Mouse (Mus musculus) limb, embryonic 11.5 days (tissue): Measurements from ENCODE around the gene Actr5. TPM values are rescaled to one million over a fixed set of nuclear protein-coding genes. Genes with fewer than 3 reads are reported as not detected.

Experiments used
- ATAC-seq: fragments of 200-750 bp; cut with Nextera tagmentation; 2 replicates; pipeline ENCODE4 v1.8.0; 2017; ENCODE audit warnings: low read depth; ENCODE audit not compliant: insufficient number of reproducible peaks, low FRiP score, low TSS enrichment
- DNase-seq: peaks from one replicate; pipeline ENCODE4 v3.0.0-alpha.2; 2015; ENCODE audit warnings: low spot score
- H3K27ac ChIP-seq: fragments of 300-500 bp; sonication (generic); replicated peaks from 2 replicates; pipeline ENCODE4 v1.5.1; 2014; ENCODE audit warnings: low read depth, mild to moderate bottlenecking, low read length
- H3K27me3 ChIP-seq: fragments of 300-500 bp; sonication (generic); 2 replicates; pipeline ENCODE4 v1.6.1; 2014; ENCODE audit warnings: mild to moderate bottlenecking, low read length, mixed read lengths; ENCODE audit not compliant: control insufficient read depth, insufficient read depth
- H3K36me3 ChIP-seq: fragments of 300-500 bp; sonication (generic); 2 replicates; pipeline ENCODE4 v1.6.1; 2014; ENCODE audit warnings: mild to moderate bottlenecking, low read length, moderate library complexity, mixed read lengths; ENCODE audit not compliant: control insufficient read depth, insufficient read depth
- H3K4me1 ChIP-seq: fragments of 300-500 bp; sonication (generic); 2 replicates; pipeline ENCODE4 v1.6.1; 2014; ENCODE audit warnings: low read length, mixed read lengths; ENCODE audit not compliant: control insufficient read depth, insufficient read depth
- H3K4me2 ChIP-seq: fragments of 300-500 bp; sonication (generic); 2 replicates; pipeline ENCODE4 v1.6.1; 2014; ENCODE audit warnings: low read depth, mild to moderate bottlenecking, moderate library complexity; ENCODE audit not compliant: severe bottlenecking
- H3K4me3 ChIP-seq: fragments of 300-500 bp; sonication (generic); 2 replicates; pipeline ENCODE4 v1.5.1; 2014; ENCODE audit warnings: low read depth, low read length
- H3K9ac ChIP-seq: fragments of 300-500 bp; sonication (generic); 2 replicates; pipeline ENCODE4 v1.6.1; 2014; ENCODE audit warnings: mild to moderate bottlenecking, low read length
- H3K9me3 ChIP-seq: fragments of 300-500 bp; sonication (generic); 2 replicates; pipeline ENCODE4 v1.6.1; 2016; ENCODE audit warnings: low read length; ENCODE audit not compliant: control insufficient read depth
- WGBS: fragments of 180-500 bp; shearing (Covaris S2); extraction: QIAGEN DNeasy Blood & Tissue Kit; methylation state at CpG from one replicate; pipeline ENCODE4 v1.1.7; 2014; 5-methylcytosine and 5-hydroxymethylcytosine counted together
- microRNA counts: library from miRNA; unstranded; fragments of <30 nt; microRNA quantifications from one replicate; lab custom pipeline; 2016
- microRNA-seq: library from miRNA; unstranded; fragments of <30 nt; microRNA quantifications from one replicate; pipeline ENCODE4, GENCODE M21; 2016
- polyA plus RNA-seq: library from polyadenylated mRNA; unstranded; fragments of >200 nt; fragmentation: Nextera tagmentation; extraction: Ambion mirVana; gene quantifications from 2 replicates; pipeline ENCODE4 v1.2.1, GENCODE M21; 2014

Gene Actr5
- polyA plus RNA-seq, 1 experiment from 2014 or later: 16.4 TPM

- Histone ChIP-seq H3K9ac (no peak overlapping the region), H3K4me3 (no peak overlapping the region), H3K36me3 (no peaks in the 10 kb centered on the region), H3K4me2 (no peak overlapping the region), H3K27me3 (no peaks in the 10 kb centered on the region), H3K4me1 (peaks cover 3% of the 10 kb centered on the region; the same call in 1 of the 2 replicates), H3K27ac (no peak overlapping the region; the same call in 1 of the 2 replicates), H3K9me3 (no peaks in the 10 kb centered on the region)
- DNase-seq (no peak), ATAC-seq (no peak)
- 53% methylated on average over 11 of the region's 11 CpGs for WGBS
Measured at GRCm38 (mm10) chr2:158682344-158683037, 57.8 kb downstream of the Actr5 start.

DNA sequence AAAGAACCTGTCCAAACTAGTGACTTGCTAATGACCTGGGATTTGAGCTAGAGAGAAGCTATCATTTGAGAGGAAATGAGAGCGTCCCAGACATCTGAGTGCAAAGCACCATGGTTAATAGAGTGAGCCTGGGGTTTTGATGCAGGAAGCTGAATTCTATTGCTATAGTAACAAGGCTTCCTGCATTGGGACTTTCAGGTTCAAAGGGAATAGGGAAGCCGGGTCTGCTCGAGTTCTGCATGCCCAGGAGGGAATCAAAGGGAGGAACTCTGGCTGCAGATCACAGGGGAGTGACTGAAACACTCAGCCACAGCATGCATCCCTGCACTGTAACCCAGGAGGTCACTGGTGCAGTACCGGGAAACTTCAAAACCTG, 58.3 kb downstream of the Actr5 start:
- Histone ChIP-seq H3K4me2 (no peak overlapping the region), H3K9me3 (no peaks in the 10 kb centered on the region), H3K36me3 (no peaks in the 10 kb centered on the region), H3K27ac (no peak overlapping the region), H3K27me3 (no peaks in the 10 kb centered on the region), H3K4me3 (no peak overlapping the region), H3K9ac (no peak overlapping the region), H3K4me1 (peaks cover 3% of the 10 kb centered on the region; the same call in 1 of the 2 replicates)
- peak; percentile 38 for DNase-seq
- 8% methylated on average over 4 of the region's 4 CpGs for WGBS
- no peak for ATAC-seq

DNA sequence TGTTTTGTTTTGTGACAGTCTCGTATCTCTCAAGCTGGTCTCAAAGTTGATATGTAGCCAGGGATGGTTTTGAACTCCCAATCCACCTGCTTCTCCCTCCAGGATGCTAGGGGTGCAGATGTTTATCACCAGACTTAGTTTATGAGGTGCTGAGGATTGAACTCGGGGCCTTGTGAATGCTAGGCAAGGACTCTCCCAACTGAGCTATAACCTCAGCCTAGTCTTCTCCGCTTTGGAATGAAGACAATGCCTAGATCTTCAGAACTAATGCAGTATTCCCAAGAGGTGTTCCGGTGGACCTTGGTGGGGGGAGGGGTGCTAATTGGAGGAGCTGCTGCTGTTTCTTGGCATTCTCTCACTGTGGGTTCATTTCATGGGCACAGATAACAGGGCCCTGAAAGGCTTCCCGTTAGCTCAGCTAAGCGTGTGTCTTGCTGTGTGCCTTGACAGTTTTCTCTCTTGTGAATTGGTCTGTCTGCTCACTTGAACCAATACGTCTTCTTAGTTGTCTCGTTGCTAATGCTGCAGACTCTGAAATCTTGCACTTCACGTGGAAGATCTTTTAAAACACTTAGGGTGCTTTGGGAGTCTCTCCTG, 59.7 kb downstream of the Actr5 start:
- Histone ChIP-seq H3K4me1 (peaks cover 3% of the 10 kb centered on the region; the same call in 1 of the 2 replicates), H3K4me2 (no peak overlapping the region), H3K9ac (no peak overlapping the region), H3K36me3 (no peaks in the 10 kb centered on the region), H3K9me3 (no peaks in the 10 kb centered on the region), H3K27ac (no peak overlapping the region), H3K27me3 (no peaks in the 10 kb centered on the region), H3K4me3 (no peak overlapping the region)
- ATAC-seq: no peak
- no peak for DNase-seq
- 59% methylated on average over 9 of the region's 9 CpGs for WGBS

DNA sequence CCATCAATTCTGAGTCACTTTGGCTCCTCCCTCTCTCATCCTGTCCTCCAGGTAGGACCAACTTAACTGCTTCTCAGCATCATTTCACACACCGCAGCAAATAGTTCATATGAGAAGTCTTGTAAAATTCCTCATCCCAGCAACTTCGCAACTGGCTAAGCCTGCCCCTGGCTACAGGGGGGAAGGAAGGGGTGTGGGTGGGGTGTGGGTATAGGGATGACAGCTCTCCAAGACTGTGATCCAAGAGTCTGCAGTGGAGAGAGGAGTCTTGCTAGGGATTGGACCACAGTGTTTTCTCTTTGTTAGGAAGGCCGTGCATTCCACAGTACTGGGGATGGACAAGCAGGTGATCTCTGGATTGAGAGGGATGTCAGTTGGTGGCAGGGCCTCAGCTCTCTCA, 60.2 kb downstream of the Actr5 start:
- no peak overlapping the region for H3K9ac ChIP-seq
- H3K4me1 ChIP-seq: peaks cover 8% of the 10 kb centered on the region; the same call in 1 of the 2 replicates
- 85% methylated on average over 3 of the region's 3 CpGs for WGBS
- H3K27ac ChIP-seq: no peak overlapping the region
- no peaks in the 10 kb centered on the region for H3K36me3 ChIP-seq
- no peaks in the 10 kb centered on the region for H3K27me3 ChIP-seq
- DNase-seq: no peak
- no peak overlapping the region for H3K4me3 ChIP-seq
- H3K9me3 ChIP-seq: no peaks in the 10 kb centered on the region
- H3K4me2 ChIP-seq: no peak overlapping the region
- ATAC-seq: no peak

DNA sequence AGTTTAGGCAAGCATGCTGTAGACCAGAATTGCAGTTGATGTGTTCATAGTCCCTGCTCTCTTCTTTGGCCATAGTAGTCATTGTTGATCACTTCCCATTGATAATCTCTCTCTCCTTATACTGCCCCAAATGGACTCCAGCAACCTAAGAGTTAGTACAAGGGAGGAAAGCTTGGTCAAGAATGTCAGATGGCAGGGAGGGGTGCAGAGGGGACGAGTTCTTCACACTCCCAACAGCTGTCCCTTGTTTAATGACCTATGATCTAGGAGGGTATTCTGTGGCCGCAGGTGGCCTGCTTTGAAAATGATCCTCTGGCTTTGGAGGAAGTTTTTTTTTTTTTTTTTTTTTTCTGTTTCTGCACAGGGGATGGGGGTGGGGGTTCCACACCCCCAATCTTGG, 61.7 kb downstream of the Actr5 start:
- whole genome bisulfite sequencing: 38% methylated on average over 2 of the region's 2 CpGs
- Histone ChIP-seq H3K36me3 (no peaks in the 10 kb centered on the region), H3K4me1 (peaks cover 9% of the 10 kb centered on the region; the same call in 1 of the 2 replicates)

GRCm38 (mm10) chr2:158687804-158688241, 63.1 kb downstream of the Actr5 start:
- H3K27me3 ChIP-seq: no peaks in the 10 kb centered on the region
- no peaks in the 10 kb centered on the region for H3K9me3 ChIP-seq
- 75% methylated on average over 25 of the region's 25 CpGs for WGBS
- peaks cover 9% of the 10 kb centered on the region; the same call in 1 of the 2 replicates for H3K4me1 ChIP-seq
- DNase-seq: no peak
- H3K4me2 ChIP-seq: no peak overlapping the region
- no peak for ATAC-seq
- no peak overlapping the region for H3K27ac ChIP-seq
- H3K4me3 ChIP-seq: no peak overlapping the region
- no peak overlapping the region for H3K9ac ChIP-seq
- no peaks in the 10 kb centered on the region for H3K36me3 ChIP-seq

More for the DNA sequence above, 61.7 kb downstream of the Actr5 start:
- no peak overlapping the region for H3K27ac ChIP-seq
- no peak overlapping the region for H3K4me3 ChIP-seq
- no peaks in the 10 kb centered on the region for H3K27me3 ChIP-seq
- no peak for DNase-seq
- H3K4me2 ChIP-seq: no peak overlapping the region
- ATAC-seq: no peak
- no peaks in the 10 kb centered on the region for H3K9me3 ChIP-seq
- no peak overlapping the region for H3K9ac ChIP-seq

MicroRNAs within 50 kb of the gene (microRNA counts, 519-probe panel; counts per million panel counts)
- microRNA mmu-miR-3474 (lab: Ali Mortazavi, UCI): not detected

Small RNA genes lying within 50 kb of the gene (microRNA-seq; reads per million reads assigned to microRNA genes)
- gene Mir3474: 1.8 reads per million

Other genes with a start within 250 kb of the Actr5 start
- 4.0 and 4.7 TPM in 2 replicates for gene Snhg11, start 249.2 kb upstream of the Actr5 start, polyA plus RNA-seq
- 19.3 and 21.6 TPM in 2 replicates for gene Ralgapb, start 215.0 kb upstream of the Actr5 start, polyA plus RNA-seq
- 0.35 TPM in 1 of 2 replicates, not detected in the other for gene Adig, start 122.3 kb upstream of the Actr5 start, polyA plus RNA-seq
- gene Arhgap40, start 112.1 kb upstream of the Actr5 start, polyA plus RNA-seq: not detected in 2 replicates
- not detected in 2 replicates for gene Slc32a1, start 14.1 kb upstream of the Actr5 start, polyA plus RNA-seq
- 4.1 and 4.6 TPM in 2 replicates for gene Ppp1r16b, start 40.5 kb downstream of the Actr5 start, polyA plus RNA-seq
- gene Fam83d, start 143.2 kb downstream of the Actr5 start, polyA plus RNA-seq: 51.1 and 54.0 TPM in 2 replicates
- gene Dhx35, start 169.9 kb downstream of the Actr5 start, polyA plus RNA-seq: 16.3 and 18.3 TPM in 2 replicates